Mouse (Mus musculus) thymus, adult 18-20 months (tissue): Measurements from ENCODE around the gene Pjvk.

Experiments used
- DNase-seq, 2 experiments: peaks; one replicate each; pipeline ENCODE4 v3.0.0; 2022; ENCODE audit warnings: mixed read lengths in 2 of 2

Gene Pjvk

DNA sequence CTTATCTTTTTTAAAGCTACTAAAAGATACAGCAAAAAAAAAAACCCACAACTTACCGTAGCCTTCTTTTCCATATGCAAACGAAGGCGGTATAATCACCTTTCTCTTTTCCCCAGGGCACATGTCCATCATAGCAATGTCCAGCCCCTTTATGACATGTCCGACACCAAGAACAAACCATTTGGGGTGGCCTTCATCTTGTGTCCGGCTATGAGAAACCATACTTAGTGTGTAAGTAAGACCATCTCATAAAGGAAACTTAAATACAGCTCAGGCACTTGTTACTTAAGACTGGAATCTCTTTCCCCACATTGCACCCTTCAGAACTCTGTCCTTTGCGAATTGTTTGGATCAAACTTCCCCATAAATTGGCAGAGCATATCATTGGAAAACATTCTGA, 23.4 kb downstream of the Pjvk start:
- DNase-seq, result no peak

DNA sequence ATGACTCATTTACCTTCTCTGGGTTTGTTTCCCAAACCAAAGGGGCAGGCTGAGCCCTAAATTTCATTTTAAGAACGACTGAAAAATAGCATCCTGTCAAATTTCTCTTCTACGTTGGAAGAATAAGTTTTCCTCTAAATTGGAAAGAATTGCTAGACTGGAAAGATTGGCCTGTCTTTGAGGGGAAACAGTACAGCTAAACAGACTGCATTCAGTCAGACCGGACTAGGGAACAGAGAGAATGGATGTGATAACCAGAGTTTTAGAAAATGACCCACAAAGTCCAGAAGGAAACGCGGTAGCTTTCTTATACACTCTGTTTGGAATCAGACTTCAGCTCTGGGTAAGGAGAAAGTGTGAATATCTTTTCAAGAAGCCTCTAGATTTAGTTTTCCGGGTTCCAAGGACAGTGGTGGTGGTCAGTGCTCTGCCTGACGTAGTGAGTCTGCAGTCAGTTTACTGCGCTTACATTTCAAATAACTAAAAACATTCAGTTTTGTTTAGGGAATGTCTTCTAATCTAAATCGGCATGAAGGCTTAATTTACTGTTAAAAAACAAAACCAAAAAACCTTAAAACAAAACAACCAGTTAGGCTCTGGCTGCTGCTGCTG, 24.0 kb downstream of the Pjvk start:
- no peak for DNase-seq

DNA sequence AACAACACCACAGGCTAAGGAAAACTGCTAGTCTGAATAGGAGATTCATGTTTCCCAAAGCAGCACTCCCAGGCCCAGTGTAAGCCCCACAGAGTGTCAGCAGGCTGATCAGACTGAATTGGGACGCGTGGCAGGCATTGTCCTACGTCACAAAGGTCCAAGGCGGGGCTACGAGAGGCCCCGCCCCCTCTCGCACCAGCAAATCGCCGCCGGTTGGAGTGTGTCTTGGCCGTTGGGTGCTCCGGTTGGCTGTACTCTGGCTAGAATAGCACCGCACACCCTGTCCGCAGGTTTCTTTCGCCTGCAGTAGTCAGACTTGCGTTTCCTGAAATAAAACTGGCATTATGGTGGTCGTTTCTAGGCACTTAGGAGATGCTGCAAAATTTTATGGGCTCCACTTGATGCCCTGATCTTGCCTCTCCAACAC, 24.7 kb downstream of the Pjvk start, which contains the start of gene Fkbp7:
Fkbp7 (minus strand) TSS at position 151 of the 427 bp plus-strand sequence.
- peak; percentile 75 to 79 for DNase-seq

DNA sequence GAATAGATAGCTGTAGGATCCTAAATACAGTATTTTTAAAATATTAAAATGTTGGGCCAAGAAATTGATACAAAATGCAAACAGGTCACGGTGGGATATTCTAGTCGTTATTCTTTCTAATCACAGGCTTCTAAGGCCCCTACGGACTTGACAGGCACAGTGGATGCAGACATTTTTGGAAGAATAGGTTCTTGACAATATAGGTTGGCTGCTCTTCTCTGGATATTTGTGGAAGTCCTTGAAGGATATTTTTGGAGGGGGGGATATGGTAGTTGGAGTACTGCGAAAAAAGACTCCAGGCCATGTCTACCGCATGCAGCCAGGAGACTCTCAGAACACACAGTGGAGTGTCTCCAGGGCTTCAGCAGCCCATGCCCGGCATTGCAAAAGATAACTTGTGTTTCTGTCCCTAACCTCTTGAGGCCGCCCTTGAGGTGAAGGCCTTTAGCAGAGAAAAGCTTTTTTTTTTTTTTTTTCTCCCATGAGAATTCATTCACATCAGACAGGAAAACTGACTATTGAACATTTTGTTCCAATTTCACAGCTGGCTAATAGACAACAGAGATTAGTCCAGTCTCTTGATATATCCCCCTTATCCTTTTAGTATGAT, 25.3 kb downstream of the Pjvk start:
- peak; percentile 25 to 48 for DNase-seq

DNA sequence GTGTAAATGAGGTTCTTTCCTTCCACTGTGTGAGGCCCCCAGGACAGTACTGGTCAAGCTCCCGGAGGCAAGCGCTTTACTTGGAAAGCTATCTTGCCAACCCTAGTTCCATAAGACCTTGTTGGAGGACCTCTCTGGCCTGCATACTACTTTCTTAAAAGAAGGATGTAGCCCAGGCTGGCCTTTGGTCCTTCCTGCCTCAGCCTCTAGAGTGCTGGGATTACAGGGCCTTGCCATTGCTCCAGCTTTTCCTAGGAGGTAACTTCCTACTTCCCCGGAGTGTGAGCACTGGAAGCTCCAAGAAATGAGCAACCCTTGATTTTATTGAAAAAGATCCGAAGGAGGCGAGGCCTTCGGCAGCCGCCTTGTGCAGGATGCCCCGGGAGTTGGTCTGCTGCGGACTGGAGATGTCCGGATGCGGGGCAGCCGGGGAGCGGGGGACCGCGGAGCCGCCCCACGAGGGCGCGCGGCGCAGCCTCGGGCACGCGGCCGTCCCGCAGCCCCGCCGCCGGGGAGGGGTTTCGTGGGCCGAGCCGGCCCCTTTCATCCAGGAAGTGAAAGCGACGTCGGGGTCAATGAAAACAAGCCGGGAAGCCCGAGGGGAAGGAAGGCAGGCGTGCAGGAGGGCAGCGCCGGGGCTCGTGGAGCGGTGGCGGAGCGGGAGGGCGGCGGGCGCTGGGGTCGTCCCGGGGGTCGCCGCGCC, 26.6 kb downstream of the Pjvk start, which contains the start of gene Plekha3:
Plekha3 (plus strand) TSS at position 557 of the 703 bp plus-strand sequence.
- DNase-seq, result peak; percentile 69 to 70

DNA sequence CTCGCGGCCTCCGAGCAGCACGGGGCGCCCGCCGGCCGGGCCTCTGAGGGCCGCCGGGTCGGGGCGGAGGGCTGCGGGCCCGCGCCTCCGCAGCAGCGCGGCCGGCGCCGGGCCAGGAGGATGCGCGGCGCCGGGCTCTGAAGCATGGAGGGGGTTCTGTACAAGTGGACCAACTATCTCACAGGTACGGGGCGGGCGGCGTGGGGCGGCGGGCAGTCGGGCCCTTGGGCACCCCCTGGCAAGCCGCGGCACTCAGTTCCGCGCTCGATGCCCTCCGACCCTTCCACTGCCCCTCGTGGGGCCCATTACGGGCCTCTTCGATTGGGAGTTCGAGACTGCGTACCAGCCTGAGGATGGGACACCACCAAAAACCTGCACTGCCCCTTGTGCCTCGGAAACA, 27.2 kb downstream of the Pjvk start:
- peak; percentile 17 to 21 for DNase-seq

DNA sequence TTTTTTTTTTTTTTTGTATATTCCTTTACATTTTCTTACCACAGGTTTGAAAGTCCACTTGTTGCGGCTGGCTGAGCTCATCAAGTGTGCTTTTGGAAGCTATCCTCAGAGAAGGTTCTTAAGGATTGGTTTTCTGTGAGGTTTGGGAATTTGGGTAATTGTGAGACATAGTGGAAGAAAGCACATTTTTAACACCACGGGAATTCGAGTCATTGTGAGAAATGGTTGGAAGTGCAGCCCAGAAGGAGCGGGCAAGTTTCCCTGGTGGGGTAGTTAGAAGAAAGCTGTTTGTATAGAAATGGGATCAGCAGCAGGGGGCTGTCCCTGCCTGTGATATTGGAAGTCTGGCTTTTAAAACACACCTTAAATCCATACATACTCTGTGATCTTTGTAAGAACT, 27.7 kb downstream of the Pjvk start:
- no peak for DNase-seq

DNA sequence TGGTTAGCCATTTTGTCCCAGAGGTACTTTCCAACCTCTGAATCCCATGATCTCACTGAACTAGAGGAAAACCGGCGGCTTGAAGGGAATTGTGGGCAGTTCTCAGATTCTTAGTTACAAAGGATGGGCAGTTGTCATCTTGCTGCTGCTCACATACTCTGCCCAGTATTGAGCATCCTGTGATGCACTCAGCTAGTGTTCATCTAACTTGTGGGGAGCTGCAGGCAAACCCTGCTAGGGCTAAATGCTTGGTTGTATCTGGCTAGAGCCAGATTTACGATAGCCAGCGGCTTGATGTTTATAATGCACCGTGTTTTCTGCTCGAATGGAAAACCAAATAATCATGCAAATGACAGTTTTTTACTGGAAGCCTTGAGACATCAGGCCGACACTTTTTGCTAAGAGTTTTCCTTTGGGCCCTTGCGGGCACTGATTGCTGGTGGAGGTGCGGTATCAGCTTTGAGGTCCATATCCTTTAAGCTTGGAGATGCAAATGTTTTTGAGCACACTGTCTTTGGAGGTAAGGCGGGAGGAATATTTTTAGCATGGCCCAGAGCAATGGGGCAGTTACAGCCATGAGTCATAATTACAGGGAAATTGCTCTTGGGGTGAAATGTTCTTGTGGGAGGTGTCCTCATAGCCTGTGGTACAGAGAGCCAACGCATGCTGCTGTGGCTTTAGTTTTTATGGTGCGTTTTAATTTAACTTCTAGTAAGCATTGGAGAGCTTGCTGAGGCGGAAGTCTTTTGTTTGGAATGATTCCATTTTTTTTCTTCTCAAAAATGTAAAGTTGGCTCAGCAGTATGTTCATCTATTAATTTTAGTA, 28.3 kb downstream of the Pjvk start:
- no peak for DNase-seq

DNA sequence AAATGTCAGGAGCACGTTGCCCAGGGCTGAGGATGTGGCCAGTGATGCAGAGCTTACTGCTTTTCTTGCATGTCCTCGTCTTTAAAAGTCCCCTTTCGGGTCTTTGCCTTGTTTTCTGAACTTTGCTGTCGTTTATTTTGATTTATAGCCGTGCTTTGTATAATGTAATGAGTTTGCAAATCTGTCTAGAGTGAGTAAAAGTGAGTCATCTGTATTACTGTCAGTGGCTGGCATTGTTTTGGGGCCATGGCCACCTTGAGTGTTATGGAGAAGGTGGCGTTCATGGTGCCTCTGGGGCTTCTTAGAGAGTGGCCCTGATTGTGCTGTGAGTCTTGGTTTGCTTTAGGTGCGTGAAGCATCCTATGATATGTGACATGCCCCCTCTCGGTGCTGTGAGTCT, 34.0 kb downstream of the Pjvk start:
- DNase-seq, result no peak

DNA sequence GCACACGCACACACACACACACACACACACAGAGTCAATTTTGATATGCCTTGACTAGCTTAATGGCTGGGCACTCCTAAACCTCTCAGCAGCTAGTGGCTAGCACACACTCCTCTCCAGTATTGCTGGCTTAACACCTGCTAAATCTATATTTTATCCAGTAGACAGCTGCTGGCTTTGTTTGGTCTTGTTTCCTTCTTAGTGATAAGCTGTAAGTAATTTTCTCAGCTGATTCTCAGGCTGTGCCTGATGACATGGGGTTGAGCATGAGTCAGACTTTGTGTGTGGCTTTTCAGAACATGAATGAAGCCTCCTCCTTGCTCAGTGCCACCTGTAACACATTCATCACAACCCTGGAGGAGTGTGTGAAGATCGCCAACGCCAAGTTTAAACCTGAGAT, 38.7 kb downstream of the Pjvk start:
- DNase-seq, result no peak

DNA sequence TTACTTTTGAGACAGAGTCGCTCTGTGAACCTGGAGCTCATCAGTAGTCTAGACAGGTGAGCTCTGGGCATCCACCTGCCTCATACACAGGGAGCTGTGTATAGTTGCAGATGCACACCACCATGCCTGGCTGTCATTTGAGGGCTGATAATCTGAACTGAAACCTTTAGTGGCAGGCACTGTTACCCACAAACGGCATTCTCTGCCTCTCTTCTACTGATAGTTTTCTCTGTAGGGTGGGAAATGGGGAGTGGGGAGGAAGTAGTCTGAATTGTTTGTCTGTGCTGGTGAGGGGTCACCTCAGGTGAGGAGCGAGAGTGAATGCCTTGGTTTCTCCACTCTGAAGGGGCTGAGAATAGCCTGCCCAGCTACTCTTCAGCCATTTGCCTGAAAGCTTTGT, 39.3 kb downstream of the Pjvk start:
- DNase-seq, result no peak

DNA sequence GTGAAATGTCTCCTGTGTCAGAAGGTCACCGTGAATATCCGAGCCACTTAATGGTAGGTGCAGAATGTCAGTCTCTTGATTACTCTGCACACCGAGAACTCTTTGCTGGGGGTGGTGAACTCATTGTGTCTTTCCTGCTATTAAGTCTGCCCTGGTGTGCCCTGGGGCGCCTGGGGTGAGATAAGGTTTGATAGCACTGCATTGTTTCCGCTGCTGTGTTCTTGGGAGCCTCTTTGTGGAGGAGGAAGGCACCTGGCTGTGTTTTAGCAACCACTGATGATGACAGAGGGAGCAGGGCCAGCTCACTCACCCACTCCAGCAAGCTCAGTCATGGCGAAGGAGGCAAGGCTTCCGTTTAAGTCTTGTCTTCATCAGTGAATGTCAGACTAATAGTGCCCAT, 39.9 kb downstream of the Pjvk start:
- DNase-seq, result no peak

DNA sequence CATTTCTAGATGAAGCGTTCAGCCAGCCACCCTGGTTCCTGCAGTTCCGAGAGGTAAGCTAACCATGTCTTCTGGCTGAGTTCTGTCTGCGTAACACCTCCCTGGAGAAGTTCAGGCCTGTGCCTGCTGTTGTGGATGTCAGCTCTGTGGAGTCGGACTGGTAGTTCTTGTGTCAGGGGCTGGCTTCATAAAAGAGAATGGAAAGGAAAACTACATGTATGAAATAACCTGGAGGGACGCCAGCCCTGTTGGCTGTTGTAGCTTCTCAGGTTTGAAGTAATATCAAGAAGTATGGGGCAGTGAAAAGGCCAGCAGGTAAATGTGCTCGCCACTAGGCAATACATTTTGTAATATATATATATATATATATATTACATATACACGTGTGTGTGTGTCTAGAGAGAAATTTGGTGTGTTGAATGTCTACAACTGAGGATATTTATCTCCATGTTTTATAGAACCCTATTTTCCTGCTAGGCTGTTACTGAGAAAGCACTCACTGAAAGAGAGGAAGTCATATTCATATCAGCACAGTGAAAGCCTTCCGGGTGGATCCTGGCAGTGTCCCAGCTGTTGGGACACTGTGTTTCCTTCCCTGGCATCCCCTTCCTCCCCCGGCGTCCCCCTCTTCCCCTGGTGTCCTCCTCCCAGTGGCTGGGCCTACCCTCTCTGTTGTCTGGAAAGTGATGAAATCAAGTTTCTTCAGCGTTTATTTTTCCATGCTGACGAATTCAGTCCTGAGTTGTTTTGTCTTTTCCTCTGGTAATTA, 42.3 kb downstream of the Pjvk start:
- no peak for DNase-seq

DNA sequence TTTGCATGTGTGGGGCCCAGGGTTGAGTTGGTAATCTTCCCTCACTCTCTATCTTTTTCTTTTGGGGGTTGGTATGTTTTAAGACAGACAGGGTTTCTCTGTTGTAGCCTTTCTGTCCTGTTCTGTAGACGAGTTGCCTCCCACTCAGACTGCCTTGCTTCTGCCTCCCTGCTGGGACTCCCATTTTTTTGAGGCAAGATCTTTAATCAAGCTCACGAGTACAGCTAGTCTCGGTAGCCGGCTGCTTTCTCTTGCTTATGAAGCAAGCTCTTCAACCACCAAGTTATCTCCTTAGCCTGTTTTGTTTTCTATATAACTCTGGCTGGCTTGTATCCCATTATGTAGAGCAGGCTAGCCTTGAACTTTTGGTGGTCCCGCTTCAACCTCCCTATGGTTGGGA, 45.5 kb downstream of the Pjvk start:
- DNase-seq, result no peak

DNA sequence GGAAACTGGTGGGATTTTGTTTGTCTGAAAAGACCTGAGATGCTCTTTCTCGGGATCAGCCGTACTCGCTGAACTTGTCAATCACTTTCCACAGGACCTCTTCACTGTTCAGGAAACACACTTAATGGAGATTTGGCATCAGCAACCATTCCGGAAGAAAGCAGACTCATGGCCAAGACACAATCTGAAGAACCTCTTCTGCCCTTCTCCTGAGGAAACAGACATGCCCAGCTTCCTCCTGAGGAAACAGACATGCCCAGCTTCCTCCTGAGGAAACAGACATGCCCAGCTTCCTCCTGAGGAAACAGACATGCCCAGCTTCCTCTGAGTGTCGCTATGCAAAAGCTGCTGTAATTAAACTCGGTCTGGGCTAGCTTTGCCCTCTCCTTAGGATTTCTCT, 47.0 kb downstream of the Pjvk start:
- DNase-seq, result no peak

DNA sequence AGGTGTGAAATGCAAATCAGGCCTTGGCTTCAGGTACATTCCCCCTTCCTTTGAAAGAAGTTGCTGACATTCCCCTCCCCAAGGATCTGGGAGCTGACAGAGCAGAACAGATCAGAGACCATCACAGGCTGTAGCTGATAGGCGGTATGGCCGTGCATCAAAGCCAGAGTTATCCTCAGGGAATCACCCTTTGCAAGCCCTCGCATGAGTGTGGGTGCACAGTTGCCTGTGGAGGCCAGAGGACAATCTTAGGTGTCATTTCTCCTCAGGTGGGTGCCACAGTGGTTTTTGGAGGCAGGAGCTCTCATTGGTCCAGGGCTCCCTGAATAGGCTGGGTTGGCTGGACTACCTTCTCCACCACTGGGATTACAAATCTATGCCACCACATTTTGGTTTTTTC, 53.9 kb downstream of the Pjvk start:
- DNase-seq, result no peak

DNA sequence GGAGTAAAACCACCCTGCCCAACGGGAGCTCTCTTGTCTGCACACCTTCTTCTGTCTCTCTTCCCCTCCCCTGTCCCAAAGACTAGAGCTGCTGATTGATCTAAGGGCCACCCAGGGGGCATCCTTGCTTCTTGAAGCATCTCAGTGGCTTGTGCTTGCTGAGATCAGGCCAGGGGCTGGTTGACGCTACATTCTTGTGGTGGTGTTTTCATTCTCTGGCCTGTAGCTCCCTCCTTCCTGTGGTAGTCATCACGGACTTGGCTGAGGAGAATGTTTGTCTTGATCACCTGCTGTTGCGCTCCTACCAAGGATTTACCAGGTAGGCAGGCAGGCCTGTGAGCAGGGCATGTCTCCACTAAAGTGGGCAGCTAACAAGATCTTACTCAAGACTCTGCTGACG, 54.5 kb downstream of the Pjvk start:
- DNase-seq, result no peak

DNA sequence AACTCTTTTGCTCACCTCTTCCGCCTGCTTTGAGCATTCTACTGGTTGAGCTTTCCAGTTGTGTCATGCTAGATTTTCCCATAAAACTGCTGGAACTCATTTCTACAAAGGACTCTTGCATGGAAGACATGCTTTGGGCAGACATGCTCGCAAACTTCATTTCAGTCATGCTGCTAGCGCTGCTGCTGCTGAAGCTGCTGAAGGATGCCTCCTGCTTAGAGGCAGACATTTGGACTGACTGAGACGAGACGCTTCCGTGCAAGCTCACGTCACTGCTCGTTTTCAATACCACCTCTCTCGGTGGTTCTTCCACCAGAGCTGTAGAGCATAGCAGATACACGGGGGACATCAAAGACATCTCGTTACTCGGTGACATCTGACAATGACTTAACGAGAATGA, 57.4 kb downstream of the Pjvk start:
- DNase-seq, result no peak
